Mouse (Mus musculus) 3134 (cell line): Measurements from ENCODE around the gene Fv1.
"Not testable (repeated sequence)": the region's sequence is repeated elsewhere in the genome, so short reads cannot be mapped to it uniquely, and the experiment has no call there.

Experiments used
- DNase-seq: peaks from one replicate; pipeline ENCODE4 v3.0.0-alpha.2; 2011; ENCODE audit warnings: low spot score; ENCODE audit not compliant: insufficient read length; ENCODE audit errors: extremely low read depth

Fv1 gene

GRCm38 (mm10) chr4:147868450-147869031 lies at the start of gene Fv1, which contains the start of gene Miip:
Gene Fv1, plus strand, starts transcription at chr4:147868979.
Gene Miip, minus strand, starts transcription at chr4:147868816.
- peak; percentile 92 for DNase-seq

GRCm38 (mm10) chr4:147819659-147820058 lies 49.1 kb upstream of the Fv1 start:
- not testable (repeated sequence) for DNase-seq

- not testable (repeated sequence) for DNase-seq
Observed at GRCm38 (mm10) chr4:147821414-147821813, 47.4 kb upstream of the Fv1 start.

GRCm38 (mm10) chr4:147824389-147824788 lies 44.4 kb upstream of the Fv1 start:
- DNase-seq: no peak

GRCm38 (mm10) chr4:147839282-147839681 lies 29.5 kb upstream of the Fv1 start:
- not testable (repeated sequence) for DNase-seq

- DNase-seq: no peak
Observed at GRCm38 (mm10) chr4:147842871-147843270, 25.9 kb upstream of the Fv1 start.

GRCm38 (mm10) chr4:147847614-147848583 lies 20.9 kb upstream of the Fv1 start, which contains the start of gene Zfp933:
Gene Zfp933, minus strand, starts transcription at chr4:147848366.
- DNase-seq: peak; percentile 66

- DNase-seq: no peak
Observed at GRCm38 (mm10) chr4:147848584-147848991, 20.2 kb upstream of the Fv1 start.

- DNase-seq: no peak
Observed at GRCm38 (mm10) chr4:147850776-147851175, 18.0 kb upstream of the Fv1 start.

GRCm38 (mm10) chr4:147862051-147862450 lies 6.7 kb upstream of the Fv1 start:
- no peak for DNase-seq

- DNase-seq: no peak
Observed at GRCm38 (mm10) chr4:147865651-147866050, 3.1 kb upstream of the Fv1 start.

- no peak for DNase-seq
Observed at GRCm38 (mm10) chr4:147866056-147866455, 2.7 kb upstream of the Fv1 start.

GRCm38 (mm10) chr4:147866793-147867192 lies 2.0 kb upstream of the Fv1 start:
- DNase-seq: peak; percentile 38

GRCm38 (mm10) chr4:147867563-147868449 lies 973 bp upstream of the Fv1 start:
- no peak for DNase-seq

GRCm38 (mm10) chr4:147869238-147869637 lies 459 bp downstream of the Fv1 start:
- DNase-seq: no peak

- DNase-seq: no peak
Observed at GRCm38 (mm10) chr4:147875852-147876575, 7.2 kb downstream of the Fv1 start.

- DNase-seq: no peak
Observed at GRCm38 (mm10) chr4:147878537-147878936, 9.8 kb downstream of the Fv1 start.

- no peak for DNase-seq
Observed at GRCm38 (mm10) chr4:147879456-147879855, 10.7 kb downstream of the Fv1 start.

- DNase-seq: peak; percentile 57
Observed at GRCm38 (mm10) chr4:147879865-147880264, 11.1 kb downstream of the Fv1 start.

GRCm38 (mm10) chr4:147881792-147882191 lies 13.0 kb downstream of the Fv1 start:
- no peak for DNase-seq
